Mouse (Mus musculus): ENCODE results near the gene Hoxb9. TPM values are rescaled to one million over a fixed set of nuclear protein-coding genes. Genes with fewer than 3 reads are reported as not detected.

Hoxb9 gene
- polyA plus RNA-seq, 1 experiment: 43.5 TPM

GRCm38 (mm10) chr11:96255111-96255995, 15.9 kb upstream of the Hoxb9 start:
- no peak for TF ChIP-seq CTCF (IDR thresholded peaks at IDR 0.05; ENCODE audit: borderline replicate concordance, insufficient read depth, low read length)
- TF ChIP-seq POLR2A (IDR thresholded peaks at IDR 0.05; ENCODE audit: low read depth, low read length): no peak
- H3K4me1 ChIP-seq (ENCODE audit: control insufficient read depth, insufficient read depth, low read length): 0 out of 2 replicates have a peak, but pooled peaks cover 3% of the 10 kb centered on the region
- peak overlapping the region; percentile 39 for H3K4me3 ChIP-seq (ENCODE audit: insufficient read depth, low read length)
- H3K27ac ChIP-seq (ENCODE audit: insufficient read depth, low read length): peak overlapping the region; percentile 80; the same call in 1 of the 2 replicates

GRCm38 (mm10) chr11:96255996-96256445, 15.2 kb upstream of the Hoxb9 start:
- 0 out of 2 replicates have a peak overlapping the region, but pooled peaks have one; percentile 39 for H3K4me3 ChIP-seq (ENCODE audit: insufficient read depth, low read length)
- 0 out of 2 replicates have a peak, but pooled peaks cover 6% of the 10 kb centered on the region for H3K4me1 ChIP-seq (ENCODE audit: control insufficient read depth, insufficient read depth, low read length)
- TF ChIP-seq POLR2A (IDR thresholded peaks at IDR 0.05; ENCODE audit: low read depth, low read length): no peak
- TF ChIP-seq CTCF (IDR thresholded peaks at IDR 0.05; ENCODE audit: borderline replicate concordance, insufficient read depth, low read length): no peak

GRCm38 (mm10) chr11:96257141-96257540, 14.1 kb upstream of the Hoxb9 start:
- TF ChIP-seq POLR2A (IDR thresholded peaks at IDR 0.05; ENCODE audit: low read depth, low read length) (no peak), CTCF (IDR thresholded peaks at IDR 0.05; ENCODE audit: borderline replicate concordance, insufficient read depth, low read length) (no peak)
- peak overlapping the region; percentile 50; the same call in 1 of the 2 replicates for H3K27ac ChIP-seq (ENCODE audit: insufficient read depth, low read length)
- H3K4me1 ChIP-seq (ENCODE audit: control insufficient read depth, insufficient read depth, low read length): 0 out of 2 replicates have a peak, but pooled peaks cover 11% of the 10 kb centered on the region
- H3K4me3 ChIP-seq (ENCODE audit: insufficient read depth, low read length): no peak overlapping the region

More at GRCm38 (mm10) chr11:96255996-96256445, 15.2 kb upstream of the Hoxb9 start:
- peak overlapping the region; percentile 22; the same call in 1 of the 2 replicates for H3K27ac ChIP-seq (ENCODE audit: insufficient read depth, low read length)

- 0 out of 2 replicates have a peak, but pooled peaks cover 11% of the 10 kb centered on the region for H3K4me1 ChIP-seq (ENCODE audit: control insufficient read depth, insufficient read depth, low read length)
- TF ChIP-seq CTCF (IDR thresholded peaks at IDR 0.05; ENCODE audit: borderline replicate concordance, insufficient read depth, low read length): no peak
- TF ChIP-seq POLR2A (IDR thresholded peaks at IDR 0.05; ENCODE audit: low read depth, low read length): no peak
- no peak overlapping the region for H3K4me3 ChIP-seq (ENCODE audit: insufficient read depth, low read length)
- peak overlapping the region; percentile 16; the same call in 1 of the 2 replicates for H3K27ac ChIP-seq (ENCODE audit: insufficient read depth, low read length)
Measured at GRCm38 (mm10) chr11:96259038-96259437, 12.2 kb upstream of the Hoxb9 start.

GRCm38 (mm10) chr11:96259511-96259910, 11.7 kb upstream of the Hoxb9 start:
- no peak for TF ChIP-seq POLR2A (IDR thresholded peaks at IDR 0.05; ENCODE audit: low read depth, low read length)
- TF ChIP-seq CTCF (IDR thresholded peaks at IDR 0.05; ENCODE audit: borderline replicate concordance, insufficient read depth, low read length): no peak
- no peak overlapping the region for H3K4me3 ChIP-seq (ENCODE audit: insufficient read depth, low read length)
- peak overlapping the region; percentile 56 for H3K27ac ChIP-seq (ENCODE audit: insufficient read depth, low read length)
- H3K4me1 ChIP-seq (ENCODE audit: control insufficient read depth, insufficient read depth, low read length): 0 out of 2 replicates have a peak, but pooled peaks cover 11% of the 10 kb centered on the region

GRCm38 (mm10) chr11:96260310-96260970, 10.8 kb upstream of the Hoxb9 start:
- TF ChIP-seq CTCF (IDR thresholded peaks at IDR 0.05; ENCODE audit: borderline replicate concordance, insufficient read depth, low read length) (no peak), POLR2A (IDR thresholded peaks at IDR 0.05; ENCODE audit: low read depth, low read length) (no peak)
- Histone ChIP-seq H3K4me3 (ENCODE audit: insufficient read depth, low read length) (peak overlapping the region; percentile 9; the same call in 1 of the 2 replicates), H3K4me1 (ENCODE audit: control insufficient read depth, insufficient read depth, low read length) (0 out of 2 replicates have a peak, but pooled peaks cover 11% of the 10 kb centered on the region), H3K27ac (ENCODE audit: insufficient read depth, low read length) (peak overlapping the region; percentile 59)

- no peak overlapping the region for H3K4me3 ChIP-seq (ENCODE audit: insufficient read depth, low read length)
- peak overlapping the region; percentile 59; the same call in 1 of the 2 replicates for H3K27ac ChIP-seq (ENCODE audit: insufficient read depth, low read length)
- TF ChIP-seq POLR2A (IDR thresholded peaks at IDR 0.05; ENCODE audit: low read depth, low read length): no peak
- TF ChIP-seq CTCF (IDR thresholded peaks at IDR 0.05; ENCODE audit: borderline replicate concordance, insufficient read depth, low read length): peak; percentile 85
- 0 out of 2 replicates have a peak, but pooled peaks cover 11% of the 10 kb centered on the region for H3K4me1 ChIP-seq (ENCODE audit: control insufficient read depth, insufficient read depth, low read length)
Measured at GRCm38 (mm10) chr11:96261323-96261890, 9.8 kb upstream of the Hoxb9 start.

- TF ChIP-seq POLR2A (IDR thresholded peaks at IDR 0.05; ENCODE audit: low read depth, low read length) (no peak), CTCF (IDR thresholded peaks at IDR 0.05; ENCODE audit: borderline replicate concordance, insufficient read depth, low read length) (no peak)
- Histone ChIP-seq H3K4me3 (ENCODE audit: insufficient read depth, low read length) (no peak overlapping the region), H3K27ac (ENCODE audit: insufficient read depth, low read length) (no peak overlapping the region), H3K4me1 (ENCODE audit: control insufficient read depth, insufficient read depth, low read length) (0 out of 2 replicates have a peak, but pooled peaks cover 8% of the 10 kb centered on the region)
Measured at GRCm38 (mm10) chr11:96262262-96262830, 8.9 kb upstream of the Hoxb9 start.

Measured in embryonic fibroblast, embryonic 13.5 days (primary cell).